Mouse (Mus musculus) limb, embryonic 13.5 days (tissue): ENCODE results near the gene Pnmt. TPM values are rescaled to one million over a fixed set of nuclear protein-coding genes. Genes with fewer than 3 reads are reported as not detected.

ENCODE experiments used
- ATAC-seq: fragments of 200-750 bp; cut with Nextera tagmentation; 2 replicates; pipeline ENCODE4 v1.8.0; 2017; ENCODE audit warnings: low read depth, moderate number of reproducible peaks, moderate TSS enrichment; ENCODE audit not compliant: low FRiP score
- H3K27ac ChIP-seq: fragments of 300-500 bp; sonication (generic); 2 replicates; pipeline ENCODE4 v1.5.1; 2015; ENCODE audit warnings: inconsistent platforms, mild to moderate bottlenecking, moderate library complexity
- H3K27me3 ChIP-seq: fragments of 300-500 bp; sonication (generic); 2 replicates; pipeline ENCODE4 v1.6.1; 2015; ENCODE audit warnings: mild to moderate bottlenecking, inconsistent platforms
- H3K36me3 ChIP-seq: fragments of 300-500 bp; sonication (generic); 2 replicates; pipeline ENCODE4 v1.6.1; 2015; ENCODE audit warnings: inconsistent platforms, mild to moderate bottlenecking, moderate library complexity
- H3K4me1 ChIP-seq: fragments of 300-500 bp; sonication (generic); 2 replicates; pipeline ENCODE4 v1.6.1; 2015; ENCODE audit warnings: inconsistent platforms
- H3K4me2 ChIP-seq: fragments of 300-500 bp; sonication (generic); replicated peaks from 2 replicates; pipeline ENCODE4 v1.6.1; 2015; ENCODE audit warnings: inconsistent platforms, mild to moderate bottlenecking, moderate library complexity
- H3K4me3 ChIP-seq: fragments of 300-500 bp; sonication (generic); 2 replicates; pipeline ENCODE4 v1.5.1; 2015; ENCODE audit warnings: moderate library complexity, mild to moderate bottlenecking, inconsistent platforms
- H3K9ac ChIP-seq: fragments of 300-500 bp; sonication (generic); 2 replicates; pipeline ENCODE4 v1.6.1; 2015; ENCODE audit warnings: mild to moderate bottlenecking, inconsistent platforms
- H3K9me3 ChIP-seq: fragments of 300-500 bp; sonication (generic); 2 replicates; pipeline ENCODE4 v1.6.1; 2016; ENCODE audit warnings: inconsistent platforms
- WGBS: fragments of 180-500 bp; shearing (Covaris S2); methylation state at CpG from one replicate; pipeline ENCODE4 v1.1.7; 2015; 5-methylcytosine and 5-hydroxymethylcytosine counted together
- polyA plus RNA-seq: library from polyadenylated mRNA; unstranded; fragments of >200 nt; fragmentation: Nextera tagmentation; extraction: Ambion mirVana; gene quantifications from 2 replicates; pipeline ENCODE4 v1.2.1, GENCODE M21; 2015

Gene Pnmt
- polyA plus RNA-seq, 1 experiment from 2014 or later, result 1.4 TPM

- Histone ChIP-seq H3K4me1 (peaks cover 15% of the 10 kb centered on the region), H3K4me3 (peak within 1 kb of the TSS; percentile 54), H3K27me3 (peaks cover 96% of the 10 kb centered on the region), H3K9me3 (no peaks in the 10 kb centered on the region), H3K27ac (no peak within 1 kb of the TSS), H3K4me2 (peak within 1 kb of the TSS; percentile 93), H3K36me3 (no peaks in the 10 kb centered on the region), H3K9ac (peak within 1 kb of the TSS; percentile 67)
- peak; percentile 64; the same call in 1 of the 2 replicates for ATAC-seq
- under 1% methylated on average over 55 of the region's 55 CpGs for WGBS
These were observed 37.9 kb upstream of the Pnmt start, which contains the start of gene Ppp1r1b for GRCm38 (mm10) chr11:98348083-98348961. TSS of gene Ppp1r1b (plus strand) at chr11:98348404.

- Histone ChIP-seq H3K9ac (no peak overlapping the region), H3K9me3 (no peaks in the 10 kb centered on the region), H3K27me3 (peaks cover 97% of the 10 kb centered on the region), H3K36me3 (no peaks in the 10 kb centered on the region), H3K27ac (no peak overlapping the region), H3K4me3 (peak overlapping the region; percentile 54), H3K4me2 (peak overlapping the region; percentile 93), H3K4me1 (peaks cover 25% of the 10 kb centered on the region)
- WGBS, result 3% methylated on average over 9 of the region's 9 CpGs
- ATAC-seq, result no peak
These were observed 36.9 kb upstream of the Pnmt start for GRCm38 (mm10) chr11:98349308-98349707.

GRCm38 (mm10) chr11:98352272-98352990 lies 33.8 kb upstream of the Pnmt start:
- Histone ChIP-seq H3K9me3 (no peaks in the 10 kb centered on the region), H3K27me3 (peaks cover 79% of the 10 kb centered on the region), H3K4me2 (no peak overlapping the region), H3K36me3 (no peaks in the 10 kb centered on the region), H3K27ac (no peak overlapping the region), H3K4me3 (no peak overlapping the region), H3K4me1 (peaks cover 46% of the 10 kb centered on the region), H3K9ac (no peak overlapping the region)
- no peak for ATAC-seq
- 75% methylated on average over 18 of the region's 18 CpGs for WGBS

GRCm38 (mm10) chr11:98353651-98354211 lies 32.5 kb upstream of the Pnmt start:
- no peaks in the 10 kb centered on the region for H3K36me3 ChIP-seq
- no peak overlapping the region for H3K4me3 ChIP-seq
- WGBS, result 24% methylated on average over 8 of the region's 8 CpGs
- H3K27ac ChIP-seq, result peak overlapping the region; percentile 3; the same call in 1 of the 2 replicates
- no peak overlapping the region for H3K4me2 ChIP-seq
- H3K27me3 ChIP-seq, result peaks cover 66% of the 10 kb centered on the region
- H3K4me1 ChIP-seq, result peaks cover 42% of the 10 kb centered on the region
- 0 out of 2 replicates have a peak, but pooled peaks have one; percentile 17 for ATAC-seq
- H3K9ac ChIP-seq, result no peak overlapping the region
- H3K9me3 ChIP-seq, result no peaks in the 10 kb centered on the region

GRCm38 (mm10) chr11:98354445-98354844 lies 31.8 kb upstream of the Pnmt start:
- Histone ChIP-seq H3K9ac (no peak overlapping the region), H3K27me3 (peaks cover 59% of the 10 kb centered on the region)

GRCm38 (mm10) chr11:98355732-98356299 lies 30.4 kb upstream of the Pnmt start:
- no peak overlapping the region for H3K4me2 ChIP-seq
- peaks cover 45% of the 10 kb centered on the region for H3K27me3 ChIP-seq
- H3K27ac ChIP-seq, result no peak overlapping the region
- H3K9me3 ChIP-seq, result no peaks in the 10 kb centered on the region
- H3K4me1 ChIP-seq, result peaks cover 48% of the 10 kb centered on the region
- H3K9ac ChIP-seq, result no peak overlapping the region
- ATAC-seq, result no peak
- no peak overlapping the region for H3K4me3 ChIP-seq
- 7% methylated on average over 6 of the region's 6 CpGs for WGBS
- H3K36me3 ChIP-seq, result no peaks in the 10 kb centered on the region

More at GRCm38 (mm10) chr11:98354445-98354844, 31.8 kb upstream of the Pnmt start:
- WGBS, result 62% methylated on average over 14 of the region's 14 CpGs
- H3K9me3 ChIP-seq, result no peaks in the 10 kb centered on the region
- peaks cover 43% of the 10 kb centered on the region for H3K4me1 ChIP-seq
- H3K36me3 ChIP-seq, result no peaks in the 10 kb centered on the region
- no peak overlapping the region for H3K4me2 ChIP-seq
- no peak overlapping the region for H3K4me3 ChIP-seq
- ATAC-seq, result no peak
- H3K27ac ChIP-seq, result no peak overlapping the region

- Histone ChIP-seq H3K36me3 (no peaks in the 10 kb centered on the region), H3K4me1 (peaks cover 48% of the 10 kb centered on the region), H3K4me2 (0 out of 2 replicates have a peak overlapping the region, but pooled peaks have one; percentile 74), H3K9me3 (no peaks in the 10 kb centered on the region), H3K4me3 (no peak overlapping the region), H3K27ac (no peak overlapping the region), H3K27me3 (peaks cover 35% of the 10 kb centered on the region), H3K9ac (no peak overlapping the region)
- WGBS, result 78% methylated on average over 7 of the region's 7 CpGs
- ATAC-seq, result no peak
These were observed 29.4 kb upstream of the Pnmt start for GRCm38 (mm10) chr11:98356625-98357394.

- peak overlapping the region; percentile 66 for H3K4me3 ChIP-seq
- 7% methylated on average over 13 of the region's 13 CpGs for WGBS
- H3K27ac ChIP-seq, result peak overlapping the region; percentile 79
- peaks cover 28% of the 10 kb centered on the region for H3K27me3 ChIP-seq
- peak overlapping the region; percentile 74 for H3K4me2 ChIP-seq
- no peak for ATAC-seq
- H3K9ac ChIP-seq, result peak overlapping the region; percentile 74
- no peaks in the 10 kb centered on the region for H3K36me3 ChIP-seq
- no peaks in the 10 kb centered on the region for H3K9me3 ChIP-seq
- peaks cover 48% of the 10 kb centered on the region for H3K4me1 ChIP-seq
These were observed 28.7 kb upstream of the Pnmt start for GRCm38 (mm10) chr11:98357396-98358160.

GRCm38 (mm10) chr11:98358161-98359083 lies 27.8 kb upstream of the Pnmt start, which contains the start of gene Stard3:
TSS of gene Stard3 (plus strand) at chr11:98358368.
- Histone ChIP-seq H3K9me3 (no peaks in the 10 kb centered on the region), H3K27ac (peak within 1 kb of the TSS; percentile 86), H3K36me3 (no peaks in the 10 kb centered on the region), H3K27me3 (peaks cover 19% of the 10 kb centered on the region), H3K4me2 (peak within 1 kb of the TSS; percentile 85), H3K4me1 (peaks cover 45% of the 10 kb centered on the region), H3K9ac (peak within 1 kb of the TSS; percentile 74), H3K4me3 (peak within 1 kb of the TSS; percentile 66)
- ATAC-seq, result peak; percentile 90
- under 1% methylated on average over 60 of the region's 60 CpGs for WGBS
